Mouse (Mus musculus) adrenal gland, postnatal 14 days (tissue): Measurements from ENCODE around the gene Snd1. TPM values are rescaled to one million over a fixed set of nuclear protein-coding genes. Genes with fewer than 3 reads are reported as not detected.

Experiments used
- DNase-seq: peaks from one replicate; pipeline ENCODE4 v3.0.0; 2021; ENCODE audit warnings: mixed read lengths
- total RNA-seq: library from RNA; stranded (reverse); gene quantifications from 2 replicates; pipeline ENCODE4 v1.2.3, GENCODE M21; 2021

Gene Snd1
- total RNA-seq, 1 experiment from 2014 or later = 121 TPM

DNA sequence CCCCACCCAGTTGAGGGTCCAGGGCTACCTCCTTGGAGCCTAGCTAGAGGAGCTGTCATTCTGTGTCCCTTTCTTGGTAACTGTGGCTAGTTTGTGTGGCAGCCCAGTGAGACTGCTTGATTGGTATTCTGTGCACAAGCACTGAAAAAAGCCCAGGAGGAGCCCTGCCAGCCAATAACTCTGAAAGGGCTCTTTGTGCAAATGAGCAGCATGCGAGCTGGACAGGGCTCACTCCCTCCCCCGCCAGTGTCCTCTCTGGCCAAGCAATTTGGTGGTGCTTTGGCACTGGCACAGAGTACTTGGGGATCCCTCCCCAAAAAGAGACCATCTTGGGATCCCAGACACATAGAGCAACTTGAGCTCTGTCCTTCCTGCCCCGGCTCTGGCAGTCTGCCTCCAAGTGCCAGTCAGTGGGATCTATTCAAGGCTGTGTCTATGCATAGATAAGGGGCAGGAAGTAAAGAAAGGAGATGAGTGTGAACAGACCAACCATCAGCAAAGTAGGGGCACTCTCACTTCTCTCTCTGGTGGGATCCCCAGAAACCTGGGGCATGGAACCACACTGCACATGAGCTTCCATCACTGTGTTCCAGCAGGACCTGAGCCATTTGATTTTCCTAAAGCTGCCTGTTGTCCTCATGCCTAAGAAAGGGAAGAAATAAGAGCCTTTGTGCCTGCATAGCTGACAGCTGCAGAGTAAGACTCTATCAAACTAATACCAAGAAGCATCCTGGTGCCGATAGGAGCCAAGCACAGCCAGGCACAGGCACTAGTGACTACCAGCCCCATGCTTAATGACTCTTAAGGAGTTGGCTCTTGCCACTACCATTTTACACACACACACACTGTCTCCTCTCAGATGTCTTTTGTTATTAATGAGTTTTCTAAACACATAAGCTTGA, 367.7 kb downstream of the Snd1 start:
- peak; percentile 34 for DNase-seq

DNA sequence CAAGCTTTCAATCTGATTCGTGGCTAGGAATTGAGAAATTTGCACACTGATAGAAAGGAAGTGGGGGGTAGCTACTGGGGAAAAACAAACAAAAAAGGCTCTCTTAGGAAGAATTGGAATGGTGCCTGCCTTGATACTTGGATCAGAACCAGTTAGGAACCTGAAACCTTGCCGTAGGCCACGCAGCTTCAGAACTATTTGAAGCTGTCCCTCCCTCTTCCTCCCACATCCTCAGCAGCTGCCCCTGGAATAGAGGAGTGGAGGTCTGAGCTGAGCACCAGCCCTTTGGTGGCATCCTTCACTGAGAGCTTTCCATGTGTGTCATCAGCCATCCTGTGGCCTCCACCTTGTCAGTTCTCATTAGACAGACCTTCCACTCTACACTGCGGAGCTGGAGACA, 370.7 kb downstream of the Snd1 start:
- DNase-seq = no peak

DNA sequence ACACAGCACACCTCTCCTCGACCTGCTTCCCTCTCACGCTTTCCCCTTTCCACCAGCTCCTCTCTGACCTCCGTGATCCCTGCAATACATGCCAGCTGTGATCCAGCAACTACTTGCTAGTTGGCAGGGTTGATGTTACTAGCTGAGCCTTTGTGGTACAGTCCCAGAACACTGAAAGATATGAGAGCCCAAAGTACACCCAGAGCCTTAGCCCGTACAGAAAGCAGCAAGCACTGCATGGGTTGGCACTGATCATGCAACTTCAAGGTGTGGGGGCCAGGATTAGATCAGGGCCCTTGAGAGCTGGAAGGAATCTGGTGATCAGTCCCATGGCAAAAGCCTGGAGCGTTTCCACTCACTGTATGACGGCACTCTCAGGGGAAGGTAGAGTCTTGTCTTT, 372.7 kb downstream of the Snd1 start:
- no peak for DNase-seq

DNA sequence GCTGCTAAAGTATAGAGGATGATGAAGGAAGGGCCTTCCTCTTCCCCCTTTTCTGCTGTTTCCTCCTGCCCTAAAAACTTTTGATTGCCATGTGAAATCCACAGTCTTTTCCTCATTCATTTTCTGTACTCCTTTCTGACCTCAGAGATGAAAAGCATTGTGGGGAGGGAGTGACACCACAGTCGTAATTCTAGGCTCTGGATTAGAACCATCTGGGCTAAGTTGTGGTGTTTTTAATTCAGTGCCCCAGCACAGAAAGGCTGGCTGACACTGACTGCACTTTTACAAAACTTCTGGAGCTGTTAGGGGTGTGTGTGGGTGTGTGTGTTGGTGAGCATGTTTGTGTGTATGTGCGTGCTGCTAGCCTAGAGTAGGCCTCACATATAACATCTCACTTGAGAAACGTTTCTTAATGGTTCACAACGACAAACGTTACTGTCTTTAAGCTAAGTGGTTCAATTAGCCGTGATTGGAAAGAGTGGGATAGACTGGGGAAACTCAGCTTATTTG, 373.4 kb downstream of the Snd1 start:
- DNase-seq = no peak

DNA sequence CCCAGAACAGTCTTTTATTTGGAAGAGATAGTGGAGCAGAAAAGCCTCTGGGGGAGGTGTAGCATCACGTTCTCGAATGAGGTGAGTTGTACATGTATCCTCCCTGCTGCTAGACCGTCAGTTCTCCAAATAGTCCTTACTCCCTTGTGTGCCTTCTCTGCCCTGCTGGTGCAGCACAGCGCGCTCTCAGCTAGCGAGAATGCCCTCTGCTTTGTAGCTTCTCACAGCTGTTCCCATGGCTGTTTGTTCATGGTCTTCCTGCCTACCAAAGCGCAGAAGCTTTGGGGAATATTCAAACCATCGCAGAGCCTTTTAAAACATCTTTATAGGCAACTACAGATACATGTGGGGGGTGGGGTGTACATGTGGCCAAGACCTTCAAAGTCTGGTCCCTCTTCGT, 374.0 kb downstream of the Snd1 start:
- no peak for DNase-seq

DNA sequence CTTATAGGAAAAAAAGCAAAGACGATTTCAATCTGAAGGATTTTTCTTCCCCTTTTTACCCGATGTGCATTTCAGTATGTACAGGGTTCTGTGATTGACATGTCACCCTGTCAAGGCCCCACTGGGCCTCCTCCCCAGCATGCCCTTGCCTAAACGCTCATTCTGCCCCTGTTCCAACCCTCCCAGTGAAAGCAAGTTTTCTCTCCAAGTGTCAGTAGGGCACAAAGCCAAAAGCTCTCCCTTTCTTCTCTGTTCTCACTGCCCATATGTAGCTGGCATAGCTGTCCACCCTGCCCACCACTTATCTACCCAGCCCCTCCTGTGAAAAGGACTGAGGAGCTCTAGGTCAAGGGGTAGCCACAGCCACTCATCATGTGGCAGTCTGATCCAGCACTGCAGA, 374.4 kb downstream of the Snd1 start:
- no peak for DNase-seq

DNA sequence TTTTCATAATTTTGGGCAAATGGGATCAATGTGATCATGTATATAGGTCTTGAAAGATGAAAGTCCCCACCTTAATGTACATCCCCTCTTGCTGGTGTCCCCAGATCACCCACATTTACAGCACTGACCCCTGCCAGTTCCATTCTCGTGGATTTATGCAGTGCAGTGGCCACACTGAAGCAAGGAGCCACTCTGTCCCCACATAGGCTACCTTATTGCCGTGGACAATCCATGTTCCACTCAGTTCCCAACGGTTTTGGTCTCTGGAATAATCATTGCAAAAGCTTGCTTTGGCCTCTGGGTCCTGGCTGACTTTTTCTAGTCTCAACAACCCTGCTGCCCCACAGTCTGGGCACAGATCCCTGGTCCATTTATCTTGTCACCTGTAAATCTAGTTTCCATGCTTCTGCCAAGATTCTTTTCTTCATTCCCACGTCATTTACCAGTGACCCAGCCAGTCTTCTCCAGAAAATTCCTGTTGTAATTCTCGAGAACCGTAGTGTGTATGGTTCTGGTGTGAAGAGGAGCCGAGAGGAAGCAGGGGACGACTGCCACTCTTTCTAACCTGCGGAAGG, 375.5 kb downstream of the Snd1 start:
- peak; percentile 64 for DNase-seq

DNA sequence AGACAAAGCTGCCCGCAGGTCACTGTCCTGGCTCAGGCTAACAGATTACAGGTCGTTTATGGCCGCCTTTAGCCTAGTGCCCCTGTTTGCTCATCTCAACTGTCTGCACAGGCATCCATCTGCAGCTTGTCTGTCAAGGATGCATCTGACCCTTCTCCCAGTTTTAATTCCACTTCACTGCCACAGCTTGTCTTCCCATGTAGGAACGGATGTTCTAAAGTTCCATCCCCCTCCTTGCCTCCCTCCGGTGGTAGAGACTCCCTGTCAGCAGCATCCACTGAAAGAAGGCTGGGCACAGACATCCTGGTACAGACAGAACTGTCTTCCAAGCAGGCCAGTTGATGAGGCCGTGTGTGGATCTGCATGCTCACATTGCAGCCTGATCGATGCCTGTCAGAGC, 377.4 kb downstream of the Snd1 start:
- no peak for DNase-seq

DNA sequence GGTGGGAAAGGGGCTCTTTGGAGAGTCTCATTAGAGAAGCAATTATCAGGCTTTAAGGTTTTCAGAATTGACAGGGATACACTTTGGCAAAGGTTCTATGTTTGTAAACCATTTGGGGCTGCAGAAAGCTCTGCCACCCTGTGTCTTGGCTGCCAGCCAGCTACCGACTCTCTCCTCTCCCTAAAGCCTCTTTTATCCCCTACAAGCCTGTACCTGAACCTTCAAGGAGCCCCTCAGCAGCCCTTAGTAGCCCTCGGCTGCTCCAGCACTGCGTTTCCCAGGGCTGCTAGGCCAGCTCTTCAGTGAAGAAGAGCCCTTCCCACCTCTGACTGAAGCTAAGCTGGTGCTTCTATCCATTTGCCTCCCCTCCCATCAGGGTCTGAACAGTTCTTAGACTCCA, 378.2 kb downstream of the Snd1 start:
- DNase-seq = no peak

DNA sequence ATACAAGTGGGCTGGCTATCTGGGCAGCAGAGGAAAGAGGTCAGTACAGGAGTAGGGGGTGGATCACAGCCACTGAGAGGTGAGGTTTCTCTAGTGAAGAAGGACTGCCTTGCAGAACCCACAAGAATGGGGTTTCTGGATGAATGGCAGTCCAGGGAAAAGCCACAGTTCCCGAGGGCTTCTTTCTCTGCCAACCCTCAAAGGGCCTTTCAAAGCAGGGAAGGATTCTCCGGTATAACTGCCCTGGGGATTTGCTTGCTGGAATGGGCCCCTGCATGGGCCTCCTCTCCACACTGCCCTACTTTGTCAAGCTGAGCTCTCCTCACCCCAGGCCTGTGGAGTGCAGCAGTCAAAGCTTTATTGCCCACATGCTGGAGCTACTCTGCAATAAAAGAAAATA, 378.7 kb downstream of the Snd1 start:
- DNase-seq = no peak

DNA sequence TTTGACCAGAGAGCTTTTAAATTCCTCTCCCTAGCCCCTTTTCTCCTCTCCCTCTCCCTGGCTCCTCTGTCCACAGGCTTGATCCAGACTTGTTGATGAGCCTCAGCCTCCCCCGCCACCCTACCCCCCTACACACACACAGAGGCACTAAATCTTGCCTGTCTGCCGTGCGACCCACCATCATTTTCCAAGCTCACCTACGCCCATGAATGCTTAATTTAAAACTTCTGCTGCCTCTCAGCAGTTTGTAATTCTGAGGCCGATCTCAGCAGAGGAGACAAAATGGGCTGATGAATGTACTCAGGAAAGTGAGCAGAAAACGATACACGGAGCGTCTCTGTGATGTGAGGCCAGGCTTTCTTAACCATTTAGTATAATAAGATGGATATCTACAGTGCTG, 379.7 kb downstream of the Snd1 start:
- DNase-seq = no peak

DNA sequence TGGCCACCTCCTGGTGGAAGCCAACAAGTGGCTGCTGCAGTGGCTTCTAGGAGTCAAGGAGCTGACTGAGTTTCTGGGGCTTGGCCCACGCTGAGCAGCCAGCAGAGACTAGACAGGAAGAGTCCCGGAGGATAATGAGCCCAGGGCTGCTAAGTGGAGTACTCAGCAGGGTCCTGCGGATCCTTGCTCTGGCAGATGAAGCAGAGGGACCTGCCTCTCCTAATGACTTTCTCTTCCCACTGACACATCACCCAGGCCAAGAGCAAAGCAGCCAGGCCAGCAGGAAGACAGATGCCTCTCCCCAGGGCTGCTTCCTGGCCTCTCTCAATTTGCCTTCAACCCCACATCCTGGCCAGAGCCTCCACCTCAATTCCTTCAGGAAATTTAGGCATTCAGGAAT, 380.5 kb downstream of the Snd1 start:
- no peak for DNase-seq

DNA sequence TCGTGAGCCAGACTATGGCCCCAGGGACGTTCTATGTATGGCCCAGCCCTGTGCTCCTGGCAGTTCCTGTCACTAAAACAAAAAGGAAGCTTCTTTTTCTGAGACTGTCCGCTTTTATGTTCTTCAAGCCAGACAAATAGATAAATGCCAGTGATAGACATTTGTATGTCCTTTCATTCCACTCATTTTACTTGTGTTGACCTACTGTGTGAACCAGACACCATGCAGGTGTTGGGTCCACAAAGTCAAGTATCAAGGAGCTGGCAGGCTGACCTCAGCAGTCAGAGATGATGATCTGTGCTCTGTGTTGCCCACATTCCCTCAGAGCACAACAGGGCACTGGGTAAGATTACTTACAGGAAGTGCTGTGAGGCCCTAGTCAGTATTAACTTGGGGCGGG, 381.9 kb downstream of the Snd1 start:
- no peak for DNase-seq

DNA sequence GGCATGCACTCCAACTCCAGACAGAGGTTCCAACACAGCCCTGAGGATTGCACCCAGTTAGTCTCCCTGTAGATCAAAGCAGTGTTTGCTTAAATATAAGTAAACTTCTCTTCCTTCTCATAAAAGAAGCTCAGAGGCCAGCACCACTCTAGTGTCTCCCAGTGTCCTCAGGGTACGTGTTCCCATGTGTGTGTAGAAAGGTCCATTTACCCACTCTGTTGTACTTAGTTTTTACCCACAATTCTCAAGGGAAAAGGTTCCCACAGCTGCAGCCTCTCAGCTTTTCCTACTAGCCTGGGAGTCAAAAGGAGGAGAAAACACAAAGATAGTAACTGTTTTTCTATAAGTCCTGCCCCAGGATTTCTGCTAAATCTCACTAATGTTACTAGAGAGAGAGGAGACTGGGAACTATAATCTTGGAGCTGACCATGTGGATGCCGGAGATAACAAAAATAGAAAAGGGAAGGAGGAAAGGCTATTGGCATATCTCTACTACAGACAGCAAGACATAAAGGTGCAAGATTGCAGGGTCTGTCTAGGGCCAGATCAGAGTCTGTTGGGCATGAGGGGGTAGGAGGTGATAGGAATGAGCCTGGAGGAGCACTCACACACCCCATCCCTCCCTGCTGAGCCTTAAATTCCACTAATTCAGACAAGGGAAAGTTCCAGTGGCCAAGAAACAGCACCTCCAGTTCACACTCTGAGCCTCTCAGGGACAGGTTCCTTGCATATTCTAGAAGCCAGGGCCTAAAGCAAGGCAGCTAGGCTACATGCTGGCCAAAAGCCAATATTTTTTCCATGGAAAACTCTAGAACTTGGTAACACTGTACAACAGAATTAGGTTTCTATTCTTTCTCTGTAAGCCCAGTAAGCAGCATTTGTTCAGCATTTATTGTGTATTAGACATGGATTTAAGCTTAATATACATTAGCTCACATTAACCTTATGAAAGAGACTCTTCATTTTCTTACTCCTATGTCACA, 382.6 kb downstream of the Snd1 start:
- no peak for DNase-seq

DNA sequence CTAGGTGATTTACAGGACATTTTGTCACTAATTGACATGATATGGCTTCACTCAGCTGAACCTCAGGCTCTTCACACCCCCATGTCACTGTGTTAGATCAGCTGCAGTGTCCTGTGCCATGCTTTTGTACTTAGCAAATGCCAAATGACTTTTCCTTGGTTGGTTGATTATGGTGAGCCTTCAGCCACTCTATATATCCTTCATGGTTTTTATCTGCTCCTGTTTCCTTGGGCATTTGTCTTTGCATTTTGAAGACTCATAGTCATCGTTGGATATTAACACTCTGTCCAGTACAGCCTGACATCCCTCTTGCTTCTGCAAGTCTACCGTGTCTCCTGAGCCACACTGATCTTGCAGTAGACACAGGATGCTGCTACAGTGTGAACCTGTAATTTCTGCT, 384.2 kb downstream of the Snd1 start:
- DNase-seq = no peak

DNA sequence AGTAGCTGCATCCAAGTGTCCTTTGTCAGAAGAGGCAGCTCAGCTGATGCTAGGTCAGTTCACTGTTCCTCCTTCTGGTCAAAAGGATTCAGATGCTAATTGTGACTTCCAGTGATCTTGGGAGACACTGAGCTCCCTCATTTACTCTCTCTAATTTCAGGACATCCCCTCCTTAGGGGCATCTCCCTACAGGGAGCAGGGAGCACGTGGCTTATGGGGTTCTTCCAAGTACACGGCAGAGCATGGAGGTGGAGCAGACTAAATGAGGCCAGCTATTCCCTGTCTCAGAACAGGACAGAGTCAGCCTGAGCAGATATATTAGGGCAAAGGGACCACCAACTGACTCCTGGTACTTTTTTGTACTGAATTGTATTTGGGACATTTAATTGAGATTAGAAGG, 385.5 kb downstream of the Snd1 start:
- DNase-seq = no peak

DNA sequence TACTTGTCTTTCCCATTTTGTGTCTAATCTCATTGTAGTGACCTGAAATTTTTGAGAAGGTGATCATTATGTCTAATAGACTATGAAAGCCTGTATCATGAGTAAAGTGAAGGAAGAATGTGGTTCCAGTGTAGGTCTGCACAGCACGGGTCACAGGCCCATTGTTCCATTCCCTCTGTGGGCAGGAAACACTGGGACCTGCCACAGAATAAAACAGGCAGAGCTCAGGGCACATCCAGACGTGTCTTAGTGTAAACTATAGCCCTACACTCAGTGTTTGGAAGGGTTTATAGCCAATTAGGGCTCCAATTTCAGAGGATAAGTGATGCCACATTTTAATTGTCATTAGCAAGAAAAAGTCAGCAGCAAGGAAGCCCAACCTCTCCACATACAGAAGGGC, 386.0 kb downstream of the Snd1 start:
- DNase-seq = no peak

DNA sequence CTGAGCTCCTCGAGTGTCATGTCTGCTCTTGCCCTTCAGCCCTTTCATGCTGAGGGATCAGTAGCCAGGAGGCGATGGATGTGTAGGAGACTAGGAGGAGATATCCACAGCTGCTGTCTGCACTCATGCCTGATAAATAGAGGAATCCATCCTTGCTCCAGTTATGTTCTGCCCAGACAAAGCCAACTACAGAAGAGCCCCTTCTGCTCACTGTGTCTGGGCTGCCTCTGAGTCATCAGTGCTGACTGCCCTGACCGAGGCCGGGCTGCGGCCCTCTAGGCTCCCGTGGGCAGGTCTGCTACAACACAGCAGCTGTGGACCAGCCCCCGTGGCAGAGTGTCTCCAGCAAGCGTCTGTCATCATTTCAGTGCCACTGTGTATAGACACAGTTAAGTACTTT, 387.4 kb downstream of the Snd1 start:
- DNase-seq = no peak

DNA sequence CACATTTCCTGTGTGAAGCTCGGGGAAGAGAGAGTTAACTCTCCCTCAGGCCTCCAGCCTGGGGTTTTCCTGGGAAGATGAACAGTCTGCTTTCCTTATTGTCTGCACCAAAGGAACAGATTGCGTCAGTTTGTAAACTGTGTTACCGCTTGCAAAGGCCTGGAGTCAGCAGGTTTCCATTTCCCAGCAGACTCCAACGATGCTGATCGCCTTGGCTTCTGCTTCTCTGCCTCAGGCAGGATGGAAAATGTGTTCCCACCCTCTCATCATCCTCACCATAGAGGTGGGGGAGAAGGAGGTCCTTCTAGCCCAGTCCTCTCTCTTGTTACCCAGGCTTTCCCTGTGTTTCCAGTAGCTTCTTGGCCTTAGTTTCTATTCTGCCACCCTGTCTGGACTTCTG, 389.7 kb downstream of the Snd1 start:
- no peak for DNase-seq

DNA sequence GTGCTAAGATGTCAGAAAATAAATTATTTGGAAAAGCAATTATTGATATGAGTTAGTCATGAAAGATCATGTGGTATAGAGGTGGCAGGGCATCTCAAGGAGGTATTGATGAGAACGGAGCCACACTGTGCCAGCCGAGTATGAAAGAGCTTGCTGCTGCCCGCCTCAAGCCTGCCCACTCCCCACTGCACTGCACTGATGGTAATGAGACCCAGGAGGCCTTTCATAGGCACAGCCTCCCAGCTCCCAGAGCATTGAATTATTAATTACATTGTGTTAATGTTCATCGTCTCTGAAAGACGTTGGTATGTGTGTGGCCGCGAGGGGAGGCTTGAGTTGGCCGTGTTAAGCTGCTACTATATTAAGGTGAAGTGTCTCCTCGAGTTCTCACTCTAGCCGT, 390.2 kb downstream of the Snd1 start:
- no peak for DNase-seq

DNA sequence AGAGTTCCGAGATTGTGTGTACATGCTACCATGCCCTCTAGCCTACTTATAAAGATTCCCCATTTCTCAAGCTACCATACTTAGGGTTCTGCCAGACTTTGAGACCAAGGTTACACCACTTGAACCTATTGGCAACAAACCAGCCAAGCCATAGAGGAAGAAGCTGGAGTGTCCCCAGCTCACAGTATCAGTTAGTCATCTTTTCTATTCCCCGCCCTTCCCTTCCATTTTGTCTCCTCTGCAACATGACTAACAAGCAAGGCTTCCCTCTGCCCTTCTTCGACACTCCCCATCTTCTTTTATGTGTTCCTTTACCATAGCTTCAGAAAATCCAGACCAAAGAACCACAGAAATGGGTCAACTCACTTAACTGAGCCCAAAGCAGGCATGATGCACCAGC, 391.3 kb downstream of the Snd1 start:
- no peak for DNase-seq

DNA sequence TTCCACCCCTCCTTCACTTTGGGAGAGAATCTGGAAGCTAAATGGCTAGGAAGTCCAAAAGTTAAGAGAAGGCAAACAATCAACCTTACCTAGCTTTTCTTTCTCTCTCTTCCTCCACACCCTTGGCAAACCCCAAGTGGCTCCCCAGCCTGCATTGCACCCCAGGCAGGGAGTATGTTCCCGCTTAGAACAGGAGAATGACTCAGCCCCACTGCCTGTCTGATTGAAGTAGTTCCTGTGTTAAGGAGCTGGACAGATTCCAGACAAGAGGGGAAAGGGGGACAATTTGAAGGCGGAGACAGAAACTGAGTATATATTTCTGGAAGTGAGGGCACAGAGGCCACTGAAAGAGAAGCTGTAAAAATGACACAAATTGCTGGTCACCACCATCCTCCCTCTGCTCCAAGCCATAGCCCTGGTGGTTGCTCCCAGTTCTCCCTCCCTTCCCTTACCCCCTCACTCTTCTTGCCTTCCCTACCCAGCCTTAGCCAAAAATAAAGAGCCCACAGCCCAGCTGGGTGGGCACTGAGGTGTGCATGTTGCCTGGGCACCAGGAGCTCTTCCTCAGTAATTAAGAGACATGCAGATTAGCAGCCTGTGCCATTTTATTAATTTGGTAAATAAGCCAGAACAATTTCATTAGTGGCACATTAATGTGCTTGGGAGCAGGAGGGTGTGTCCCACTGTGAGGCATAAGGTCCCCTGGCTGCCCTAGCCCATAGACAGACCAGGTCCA, 392.7 kb downstream of the Snd1 start:
- DNase-seq = no peak
